Comparison of ENCODE assay signal across 15 mouse cellular contexts in genomic region chr9:115301002-115301579, GRCm38 (mm10). TPM values are rescaled to one million over a fixed set of nuclear protein-coding genes. Genes with fewer than 3 reads are reported as not detected.
DNase-seq lines count a peak whose midpoint lies in the region; ATAC-seq and TF ChIP-seq lines count a peak whose summit lies in the region.
"Had no signal": no experiment of that assay in that cellular context is flagged by ENCODE, and none has a peak within 500 bp of the region (broad histone marks: within the 10 kb centered on the region; RNA-seq: fewer than 3 reads in every experiment).

No protein-coding gene starts in this region.

- 0 out of 2 replicates have a peak, but pooled peaks have one; percentile 3 for ATAC-seq in forebrain, embryonic 13.5 days
- no peak for ATAC-seq in forebrain, postnatal 0 days
- peak; percentile 61 for ATAC-seq in common myeloid progenitor, adult 5-6 weeks (replicated peaks; ENCODE audit: low read depth, poor library complexity, severe bottlenecking)
- ATAC-seq in intestine, embryonic 16.5 days = peak; percentile 29; the same call in 1 of the 2 replicates
- ATAC-seq in liver, embryonic 16.5 days (ENCODE audit: low read depth) = peak; percentile 78
- ATAC-seq: inflammation-experienced regulatory T-cells, adult 6 months had no signal

- 98% methylated on average over 6 of the region's 6 CpGs for WGBS in forebrain, embryonic 13.5 days
- WGBS in forebrain, postnatal 0 days = 95% methylated on average over 6 of the region's 6 CpGs
- WGBS in intestine, embryonic 16.5 days = 88% methylated on average over 6 of the region's 6 CpGs
- 33% methylated on average over 6 of the region's 6 CpGs for WGBS in liver, embryonic 16.5 days (ENCODE audit: insufficient replicate concordance)

- H3K9ac ChIP-seq in forebrain, embryonic 13.5 days = no peak overlapping the region; the same call in 1 of the 2 replicates
- no peak overlapping the region for H3K9ac ChIP-seq in forebrain, postnatal 0 days
- no peak overlapping the region for H3K9ac ChIP-seq in intestine, embryonic 16.5 days (ENCODE audit: low read depth, low read length)
- no peak overlapping the region for H3K9ac ChIP-seq in liver, embryonic 16.5 days (ENCODE audit: low read depth, low read length)
- H3K9ac ChIP-seq: neural tube, embryonic 15.5 days had no signal

- peaks cover 4% of the 10 kb centered on the region; the same call in 1 of the 2 replicates for H3K36me3 ChIP-seq in forebrain, embryonic 13.5 days (ENCODE audit: poor library complexity, severe bottlenecking)
- H3K36me3 ChIP-seq in forebrain, postnatal 0 days (ENCODE audit: insufficient read depth) = no peaks in the 10 kb centered on the region
- no peaks in the 10 kb centered on the region for H3K36me3 ChIP-seq in intestine, embryonic 16.5 days (ENCODE audit: control insufficient read depth, insufficient read depth, low read length)
- H3K36me3 ChIP-seq in liver, embryonic 16.5 days (ENCODE audit: control insufficient read depth, insufficient read depth) = no peaks in the 10 kb centered on the region
- H3K36me3 ChIP-seq: heart, embryonic 13.5 days; neural tube, embryonic 15.5 days had no signal

- no peaks in the 10 kb centered on the region for H3K27me3 ChIP-seq in forebrain, embryonic 13.5 days
- H3K27me3 ChIP-seq in forebrain, postnatal 0 days (ENCODE audit: insufficient read depth, low read length) = no peaks in the 10 kb centered on the region
- no peaks in the 10 kb centered on the region for H3K27me3 ChIP-seq in intestine, embryonic 16.5 days (replicated peaks; ENCODE audit: control insufficient read depth, insufficient read depth, low read length)
- H3K27me3 ChIP-seq in liver, embryonic 16.5 days (ENCODE audit: control insufficient read depth, insufficient read depth, low read depth, low read length) = no peaks in the 10 kb centered on the region
- H3K27me3 ChIP-seq: heart, embryonic 13.5 days; neural tube, embryonic 15.5 days had no signal

- H3K27ac ChIP-seq in forebrain, embryonic 13.5 days = no peak overlapping the region
- H3K27ac ChIP-seq in forebrain, postnatal 0 days (ENCODE audit: low read depth, low read length) = no peak overlapping the region
- no peak overlapping the region for H3K27ac ChIP-seq in intestine, embryonic 16.5 days (ENCODE audit: low read length)
- H3K27ac ChIP-seq in liver, embryonic 16.5 days (ENCODE audit: low read length) = no peak overlapping the region
- H3K27ac ChIP-seq: neural tube, embryonic 15.5 days had no signal

- H3K4me3 ChIP-seq in forebrain, embryonic 13.5 days = no peak overlapping the region
- H3K4me3 ChIP-seq in forebrain, postnatal 0 days (ENCODE audit: low read depth, low read length) = no peak overlapping the region
- no peak overlapping the region for H3K4me3 ChIP-seq in intestine, embryonic 16.5 days (ENCODE audit: low read length)
- H3K4me3 ChIP-seq in liver, embryonic 16.5 days (ENCODE audit: low read depth, low read length) = no peak overlapping the region
- H3K4me3 ChIP-seq: heart, embryonic 13.5 days; midbrain, embryonic 10.5 days; neural tube, embryonic 15.5 days had no signal

- H3K9me3 ChIP-seq in forebrain, embryonic 13.5 days (replicated peaks) = no peaks in the 10 kb centered on the region
- H3K9me3 ChIP-seq in forebrain, postnatal 0 days (ENCODE audit: low read length) = no peaks in the 10 kb centered on the region
- H3K9me3 ChIP-seq in intestine, embryonic 16.5 days (ENCODE audit: control insufficient read depth, low read length) = no peaks in the 10 kb centered on the region
- H3K9me3 ChIP-seq in liver, embryonic 16.5 days (replicated peaks; ENCODE audit: control insufficient read depth, low read length) = no peaks in the 10 kb centered on the region
- H3K9me3 ChIP-seq: heart, embryonic 13.5 days; midbrain, embryonic 10.5 days; neural tube, embryonic 15.5 days had no signal

- TF ChIP-seq CTCF in forebrain, postnatal 0 days (IDR thresholded peaks at IDR 0.05; ENCODE audit: low read depth) = no peak

- no peak overlapping the region for H3K4me2 ChIP-seq in forebrain, embryonic 13.5 days
- no peak overlapping the region for H3K4me2 ChIP-seq in forebrain, postnatal 0 days (ENCODE audit: low read depth)
- H3K4me2 ChIP-seq in intestine, embryonic 16.5 days (ENCODE audit: low read depth, low read length) = no peak overlapping the region
- H3K4me2 ChIP-seq in liver, embryonic 16.5 days (ENCODE audit: low read depth, low read length) = no peak overlapping the region
- H3K4me2 ChIP-seq: heart, embryonic 13.5 days; neural tube, embryonic 15.5 days had no signal

- peaks cover 41% of the 10 kb centered on the region for H3K4me1 ChIP-seq in forebrain, embryonic 13.5 days
- peaks cover 5% of the 10 kb centered on the region for H3K4me1 ChIP-seq in forebrain, postnatal 0 days (ENCODE audit: insufficient read depth)
- H3K4me1 ChIP-seq in intestine, embryonic 16.5 days (ENCODE audit: control insufficient read depth, insufficient read depth, low read length) = peaks cover 31% of the 10 kb centered on the region
- H3K4me1 ChIP-seq in liver, embryonic 16.5 days (ENCODE audit: control insufficient read depth, low read depth, low read length) = peaks cover 44% of the 10 kb centered on the region

- no peak for DNase-seq in forebrain, postnatal 0 days
- no peak for DNase-seq in thymus, adult 18-20 months
- DNase-seq in ovary, postnatal 10 days (ENCODE audit: low spot score) = no peak
- no peak for DNase-seq in right cerebral cortex, postnatal 36 days (ENCODE audit: low spot score in 2 of 2)
- DNase-seq: kidney, postnatal 14 days; spleen, adult 18-20 months; thymus, postnatal 4 days had no signal

RNA-seq across cellular contexts. Expression of gene Stt3b, which starts 9.1 kb away (rescaled TPM):
- polyA plus RNA-seq in forebrain, embryonic 13.5 days (2015; fragmentation: Nextera tagmentation; extraction: Ambion mirVana) = 63.3 and 70.1 TPM in 2 replicates
- total RNA-seq in forebrain, postnatal 0 days (2014; rRNA removed) = 73.3 and 80.8 TPM in 2 replicates
- polyA plus RNA-seq in forebrain, postnatal 0 days (2015; fragmentation: Nextera tagmentation; extraction: Ambion mirVana) = 44.6 and 53.5 TPM in 2 replicates
- 88.4 and 91.5 TPM in 2 replicates for total RNA-seq in common myeloid progenitor, adult 5-6 weeks (2017)
- polyA plus RNA-seq in intestine, embryonic 16.5 days (2015; fragmentation: Nextera tagmentation; extraction: Ambion mirVana) = 108 and 127 TPM in 2 replicates
- 58.5 and 62.9 TPM in 2 replicates for polyA plus RNA-seq in liver, embryonic 16.5 days (2015; fragmentation: Nextera tagmentation; extraction: Ambion mirVana)
